Mouse (Mus musculus) heart, embryonic 15.5 days (tissue): ENCODE measurements around the gene Ppil1. TPM values are rescaled to one million over a fixed set of nuclear protein-coding genes. Genes with fewer than 3 reads are reported as not detected.

Experiments used
- ATAC-seq: fragments of 200-750 bp; cut with Nextera tagmentation; replicated peaks from 2 replicates; pipeline ENCODE4 v1.8.0; 2017; ENCODE audit warnings: low read depth, moderate TSS enrichment; ENCODE audit not compliant: insufficient number of reproducible peaks, insufficient read depth, low FRiP score
- H3K27ac ChIP-seq: fragments of 300-500 bp; sonication (generic); 2 replicates; pipeline ENCODE4 v1.5.1; 2015; ENCODE audit warnings: mild to moderate bottlenecking, inconsistent platforms
- H3K27me3 ChIP-seq: fragments of 300-500 bp; sonication (generic); 2 replicates; pipeline ENCODE4 v1.6.1; 2015; ENCODE audit warnings: inconsistent platforms
- H3K36me3 ChIP-seq: fragments of 300-500 bp; sonication (generic); 2 replicates; pipeline ENCODE4 v1.6.1; 2015; ENCODE audit warnings: mild to moderate bottlenecking, inconsistent platforms
- H3K4me1 ChIP-seq: fragments of 300-500 bp; sonication (generic); replicated peaks from 2 replicates; pipeline ENCODE4 v1.6.1; 2015; ENCODE audit warnings: inconsistent platforms
- H3K4me2 ChIP-seq: fragments of 300-500 bp; sonication (generic); 2 replicates; pipeline ENCODE4 v1.6.1; 2015; ENCODE audit warnings: inconsistent platforms, mild to moderate bottlenecking, moderate library complexity
- H3K4me3 ChIP-seq: fragments of 300-500 bp; sonication (generic); 2 replicates; pipeline ENCODE4 v1.5.1; 2015; ENCODE audit warnings: mild to moderate bottlenecking, inconsistent platforms
- H3K9ac ChIP-seq: fragments of 300-500 bp; sonication (generic); 2 replicates; pipeline ENCODE4 v1.6.1; 2015; ENCODE audit warnings: mild to moderate bottlenecking, inconsistent platforms
- H3K9me3 ChIP-seq: fragments of 300-500 bp; sonication (generic); replicated peaks from 2 replicates; pipeline ENCODE4 v1.6.1; 2016; ENCODE audit warnings: inconsistent platforms
- WGBS: fragments of 180-500 bp; shearing (Covaris S2); methylation state at CpG from one replicate; pipeline ENCODE4 v1.1.7; 2015; ENCODE audit warnings: mixed read lengths; 5-methylcytosine and 5-hydroxymethylcytosine counted together
- polyA plus RNA-seq: library from polyadenylated mRNA; unstranded; fragments of >200 nt; fragmentation: Nextera tagmentation; extraction: Ambion mirVana; gene quantifications from 2 replicates; pipeline ENCODE4 v1.2.1, GENCODE M21; 2015

Gene Ppil1
- polyA plus RNA-seq, 1 experiment from 2014 or later: 86.8 TPM

DNA sequence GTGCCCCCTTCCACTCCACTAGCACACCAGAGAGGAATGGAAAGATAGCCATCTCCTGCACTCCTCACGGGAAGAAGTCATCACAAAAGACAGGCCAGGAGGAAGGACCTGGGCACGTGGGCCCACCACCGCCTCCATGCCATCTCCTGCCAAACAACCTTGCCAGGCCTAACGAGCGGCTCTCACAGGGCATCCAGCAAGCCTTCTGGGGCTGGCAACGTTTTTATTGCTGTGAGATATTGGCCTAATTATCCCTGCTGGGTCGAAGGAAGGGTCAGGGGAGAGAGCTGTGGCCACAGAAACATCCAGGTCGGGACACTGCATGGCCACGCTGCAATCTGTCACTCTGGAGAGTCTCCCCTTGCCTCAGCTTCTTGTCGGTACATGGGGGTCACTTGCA is 32.9 kb downstream of the Ppil1 start:
- Histone ChIP-seq H3K9me3 (no peaks in the 10 kb centered on the region), H3K27me3 (peaks cover 28% of the 10 kb centered on the region), H3K27ac (no peak overlapping the region), H3K4me2 (no peak overlapping the region), H3K9ac (no peak overlapping the region), H3K36me3 (no peaks in the 10 kb centered on the region), H3K4me3 (no peak overlapping the region), H3K4me1 (no peaks in the 10 kb centered on the region)
- WGBS: 75% methylated on average over 10 of the region's 10 CpGs
- ATAC-seq: no peak

DNA sequence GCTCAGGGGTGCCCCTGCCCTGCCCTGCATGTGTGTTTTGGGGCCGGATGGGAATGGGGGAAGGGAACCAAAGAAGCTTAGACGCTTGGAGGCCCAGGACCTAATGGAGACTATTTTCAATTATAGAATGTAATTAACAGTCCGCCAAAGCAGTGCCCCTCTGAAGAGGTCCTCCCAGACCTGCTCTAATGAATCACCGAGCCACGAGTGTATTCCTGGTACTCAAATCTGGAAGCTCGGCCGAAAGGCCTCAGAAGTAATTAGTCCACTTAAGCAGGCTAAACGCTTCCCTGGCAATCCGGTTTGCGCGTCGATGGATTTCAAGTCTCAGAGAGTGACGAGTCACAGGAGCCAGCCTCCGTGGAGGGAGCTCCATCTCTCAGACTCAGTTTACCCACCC is 43.4 kb downstream of the Ppil1 start:
- Histone ChIP-seq H3K27me3 (peaks cover 3% of the 10 kb centered on the region; the same call in 1 of the 2 replicates), H3K4me2 (no peak overlapping the region), H3K9me3 (no peaks in the 10 kb centered on the region), H3K9ac (no peak overlapping the region), H3K4me3 (no peak overlapping the region), H3K36me3 (no peaks in the 10 kb centered on the region), H3K4me1 (no peaks in the 10 kb centered on the region), H3K27ac (no peak overlapping the region)
- WGBS: 72% methylated on average over 14 of the region's 14 CpGs
- ATAC-seq: no peak

DNA sequence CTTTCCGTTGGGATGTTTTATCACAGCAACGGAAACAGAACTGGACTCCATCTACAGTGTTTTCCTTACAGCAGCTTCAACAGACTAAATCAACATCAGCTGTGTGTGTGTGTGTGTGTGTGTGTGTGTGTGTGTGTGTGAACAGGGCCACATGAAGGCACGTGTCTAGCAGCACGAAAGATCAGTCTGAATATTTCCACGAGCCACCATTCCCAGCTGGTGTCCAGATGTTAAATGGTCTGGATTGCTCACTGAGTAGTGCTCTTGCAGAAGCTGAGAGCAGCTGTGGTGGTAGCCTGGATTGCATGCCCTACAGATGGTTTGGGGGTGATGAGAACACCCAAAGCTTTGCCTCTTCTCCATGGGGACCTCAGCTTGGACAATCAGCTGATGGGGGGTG is 46.0 kb downstream of the Ppil1 start:
- no peaks in the 10 kb centered on the region for H3K36me3 ChIP-seq
- H3K9ac ChIP-seq: no peak overlapping the region
- 68% methylated on average over 5 of the region's 5 CpGs for WGBS
- no peaks in the 10 kb centered on the region for H3K9me3 ChIP-seq
- H3K4me3 ChIP-seq: no peak overlapping the region
- 0 out of 2 replicates have a peak, but pooled peaks cover 3% of the 10 kb centered on the region for H3K4me1 ChIP-seq
- no peak overlapping the region for H3K27ac ChIP-seq
- H3K4me2 ChIP-seq: no peak overlapping the region
- ATAC-seq: no peak
- H3K27me3 ChIP-seq: peaks cover 11% of the 10 kb centered on the region; the same call in 1 of the 2 replicates

DNA sequence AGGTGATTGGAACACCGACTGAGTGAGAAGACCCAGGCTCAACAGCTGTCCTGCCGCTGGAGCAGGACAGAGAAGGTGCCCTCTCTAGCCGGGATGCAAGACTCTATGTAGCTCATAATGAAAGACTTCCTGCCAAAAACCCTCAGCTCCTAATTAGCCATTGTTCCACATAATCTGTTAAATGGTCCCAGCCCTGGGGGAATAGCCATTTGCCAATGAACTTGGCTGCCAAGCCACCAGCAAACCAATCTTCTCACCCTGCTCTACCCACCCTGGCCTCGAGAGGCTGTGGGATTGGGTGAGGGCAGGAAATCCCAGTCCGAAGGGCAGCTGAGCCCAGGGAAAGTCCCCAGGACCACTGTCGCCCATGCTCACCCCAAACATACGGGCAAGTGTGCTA is 47.9 kb downstream of the Ppil1 start:
- no peak for ATAC-seq
- WGBS: 67% methylated on average over 7 of the region's 7 CpGs
- H3K4me3 ChIP-seq: no peak overlapping the region
- H3K27me3 ChIP-seq: peaks cover 11% of the 10 kb centered on the region; the same call in 1 of the 2 replicates
- no peaks in the 10 kb centered on the region for H3K9me3 ChIP-seq
- no peak overlapping the region for H3K27ac ChIP-seq
- H3K9ac ChIP-seq: no peak overlapping the region
- H3K4me2 ChIP-seq: no peak overlapping the region
- no peaks in the 10 kb centered on the region for H3K36me3 ChIP-seq
- H3K4me1 ChIP-seq: peaks cover 8% of the 10 kb centered on the region

DNA sequence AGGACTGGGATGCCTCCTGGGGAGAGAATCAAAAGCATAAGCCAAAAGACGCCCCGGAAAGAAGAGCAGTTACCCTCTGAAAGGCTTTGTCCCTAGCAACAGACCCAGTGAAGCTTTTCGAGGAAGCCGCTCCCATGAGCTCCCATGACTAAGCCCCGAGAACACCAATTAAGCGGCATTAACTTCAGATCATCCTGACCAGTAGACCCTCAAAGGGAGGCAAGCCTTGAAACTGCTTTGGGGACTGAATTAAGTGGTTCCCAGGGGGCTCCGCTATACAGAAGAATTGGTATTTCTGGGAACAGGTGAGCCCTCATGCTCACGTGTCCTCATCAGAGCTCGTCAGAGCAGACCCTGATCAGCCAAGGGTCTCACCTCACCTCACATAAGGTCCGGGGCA is 49.3 kb downstream of the Ppil1 start:
- no peak overlapping the region for H3K27ac ChIP-seq
- no peak for ATAC-seq
- peaks cover 11% of the 10 kb centered on the region; the same call in 1 of the 2 replicates for H3K27me3 ChIP-seq
- 73% methylated on average over 10 of the region's 10 CpGs for WGBS
- no peaks in the 10 kb centered on the region for H3K36me3 ChIP-seq
- no peak overlapping the region for H3K4me3 ChIP-seq
- H3K9me3 ChIP-seq: no peaks in the 10 kb centered on the region
- H3K9ac ChIP-seq: no peak overlapping the region
- H3K4me1 ChIP-seq: peaks cover 10% of the 10 kb centered on the region
- no peak overlapping the region for H3K4me2 ChIP-seq

DNA sequence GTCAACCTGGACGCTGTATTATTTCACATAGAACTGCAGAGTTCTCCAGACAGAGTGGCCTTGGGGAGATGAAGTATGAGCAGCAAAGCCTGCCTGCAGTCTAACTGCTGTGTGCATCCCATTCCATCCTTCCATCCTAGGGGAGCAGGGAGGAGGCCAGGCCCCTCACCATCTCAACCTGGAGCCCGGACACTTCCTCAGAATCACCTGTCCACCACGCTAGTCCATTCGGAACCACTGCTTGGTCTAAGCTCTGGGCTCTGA is 49.9 kb downstream of the Ppil1 start:
- Histone ChIP-seq H3K27ac (no peak overlapping the region), H3K9ac (no peak overlapping the region), H3K4me1 (peaks cover 10% of the 10 kb centered on the region), H3K9me3 (no peaks in the 10 kb centered on the region), H3K4me3 (no peak overlapping the region), H3K4me2 (no peak overlapping the region), H3K27me3 (peaks cover 11% of the 10 kb centered on the region; the same call in 1 of the 2 replicates), H3K36me3 (no peaks in the 10 kb centered on the region)
- no peak for ATAC-seq
- 80% methylated on average over 4 of the region's 4 CpGs for WGBS

DNA sequence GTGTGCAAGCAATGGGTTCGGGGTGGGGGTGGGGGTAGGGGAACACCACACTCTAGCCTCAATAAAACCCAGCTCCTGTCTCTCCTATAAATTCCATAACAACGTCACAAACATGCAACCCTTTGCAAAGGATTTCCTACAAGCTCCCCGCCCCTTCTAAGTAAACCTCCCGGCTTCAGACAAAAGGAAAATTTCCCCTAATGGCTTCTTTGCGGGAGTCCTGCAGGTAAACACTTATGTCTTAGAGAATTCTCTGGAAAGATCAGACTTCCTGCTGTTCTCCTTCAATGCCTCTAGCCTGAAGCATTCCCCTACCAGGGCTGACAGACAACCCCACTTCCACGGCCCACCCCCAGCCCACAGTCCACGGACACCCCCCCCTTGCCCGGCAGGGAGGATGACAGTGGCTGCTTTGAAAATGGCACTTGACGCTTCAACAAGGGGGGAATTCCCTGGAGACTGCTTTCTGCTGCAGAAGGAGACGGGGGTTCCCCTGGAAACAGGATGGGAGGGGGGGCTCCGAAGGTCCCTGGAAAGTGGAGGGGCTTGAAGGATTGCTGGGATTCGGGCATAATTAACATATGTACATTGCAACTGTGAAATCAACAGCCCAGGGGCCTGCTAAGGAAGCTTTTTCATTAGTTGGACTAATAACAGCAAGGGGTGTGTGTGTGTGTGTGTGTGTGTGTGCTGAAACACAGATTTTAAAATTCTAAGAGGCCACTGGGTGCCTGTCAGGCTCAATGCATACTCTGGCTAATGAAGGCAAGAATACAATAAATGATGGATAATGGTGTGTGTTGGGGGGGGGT is 50.4 kb downstream of the Ppil1 start:
- ATAC-seq: no peak
- 36% methylated on average over 12 of the region's 12 CpGs for WGBS
- H3K4me2 ChIP-seq: no peak overlapping the region
- H3K9ac ChIP-seq: no peak overlapping the region
- H3K36me3 ChIP-seq: no peaks in the 10 kb centered on the region
- peaks cover 11% of the 10 kb centered on the region; the same call in 1 of the 2 replicates for H3K27me3 ChIP-seq
- H3K4me1 ChIP-seq: peaks cover 10% of the 10 kb centered on the region
- H3K4me3 ChIP-seq: no peak overlapping the region
- H3K27ac ChIP-seq: no peak overlapping the region
- no peaks in the 10 kb centered on the region for H3K9me3 ChIP-seq

DNA sequence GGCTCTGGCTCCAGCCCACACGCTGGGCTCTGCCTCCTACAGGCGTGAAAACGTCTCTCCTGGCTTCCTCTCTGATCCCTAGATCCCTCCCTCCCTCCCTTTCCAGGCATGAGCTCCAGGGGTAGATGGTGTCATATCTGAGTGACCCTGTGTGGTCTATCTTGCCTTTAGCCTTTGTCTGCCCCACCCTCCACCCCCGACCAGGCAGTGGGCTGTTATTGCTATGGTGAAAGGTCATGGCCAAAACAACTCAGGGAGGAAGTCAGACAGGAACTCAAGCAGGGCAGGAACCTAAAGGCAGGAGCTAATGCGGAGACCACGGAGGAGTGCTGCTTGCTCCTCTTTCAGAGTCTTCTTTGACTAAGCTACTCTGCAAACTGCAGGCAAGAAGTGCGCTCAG is 52.1 kb downstream of the Ppil1 start:
- no peak overlapping the region for H3K9ac ChIP-seq
- H3K4me1 ChIP-seq: peaks cover 10% of the 10 kb centered on the region
- 41% methylated on average over 7 of the region's 7 CpGs for WGBS
- H3K4me2 ChIP-seq: peak overlapping the region; percentile 36; the same call in 1 of the 2 replicates
- H3K9me3 ChIP-seq: no peaks in the 10 kb centered on the region
- ATAC-seq: no peak
- no peak overlapping the region for H3K27ac ChIP-seq
- no peak overlapping the region for H3K4me3 ChIP-seq
- H3K36me3 ChIP-seq: no peaks in the 10 kb centered on the region
- H3K27me3 ChIP-seq: peaks cover 10% of the 10 kb centered on the region; the same call in 1 of the 2 replicates

DNA sequence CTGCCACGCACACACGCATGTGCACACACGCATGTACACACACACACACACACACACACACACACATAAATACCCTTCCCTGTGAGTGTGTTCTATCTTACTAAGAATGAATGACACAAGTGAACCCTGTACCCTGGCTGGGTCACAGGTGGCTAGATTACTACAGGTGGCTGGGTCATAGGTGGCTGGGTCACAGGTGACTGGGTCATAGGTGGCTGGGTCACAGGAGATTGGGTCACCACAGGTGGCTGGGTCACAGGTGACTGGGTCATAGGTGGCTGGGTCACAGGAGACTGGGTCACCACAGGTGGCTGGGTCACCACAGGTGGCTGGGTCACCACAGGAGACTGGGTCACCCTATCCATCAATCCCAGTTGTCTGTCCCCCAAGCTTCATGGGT is 53.9 kb downstream of the Ppil1 start:
- Histone ChIP-seq H3K36me3 (no peaks in the 10 kb centered on the region), H3K27ac (no peak overlapping the region), H3K4me1 (peaks cover 20% of the 10 kb centered on the region), H3K4me3 (no peak overlapping the region), H3K4me2 (no peak overlapping the region), H3K9me3 (no peaks in the 10 kb centered on the region), H3K27me3 (peaks cover 3% of the 10 kb centered on the region; the same call in 1 of the 2 replicates), H3K9ac (no peak overlapping the region)
- 92% methylated on average over 3 of the region's 3 CpGs for WGBS
- no peak for ATAC-seq

DNA sequence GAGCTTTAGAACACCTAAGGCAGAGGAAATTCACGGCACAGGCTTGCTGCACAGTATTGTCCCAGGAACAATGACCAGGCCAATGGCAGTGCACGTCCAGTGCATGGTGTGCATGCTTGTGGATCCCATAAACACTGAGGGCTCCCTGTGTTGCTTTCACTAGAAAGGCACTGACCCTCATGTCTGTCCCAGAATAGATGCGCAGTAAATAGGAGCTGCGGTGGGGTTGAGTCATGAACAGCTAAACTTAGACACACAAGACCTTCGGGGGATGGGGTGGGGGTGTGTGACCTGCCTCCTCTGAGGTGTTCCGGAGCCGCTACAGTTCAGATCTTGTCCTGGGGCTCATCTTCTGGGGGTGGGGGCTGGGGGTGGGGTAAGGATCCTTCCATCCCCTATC is 57.9 kb downstream of the Ppil1 start:
- Histone ChIP-seq H3K9me3 (no peaks in the 10 kb centered on the region), H3K4me1 (peaks cover 12% of the 10 kb centered on the region), H3K9ac (no peak overlapping the region), H3K4me2 (0 out of 2 replicates have a peak overlapping the region, but pooled peaks have one; percentile 15), H3K4me3 (no peak overlapping the region), H3K27ac (peak overlapping the region; percentile 51), H3K27me3 (no peaks in the 10 kb centered on the region), H3K36me3 (no peaks in the 10 kb centered on the region)
- 37% methylated on average over 7 of the region's 7 CpGs for WGBS
- peak; percentile 64; the same call in 1 of the 2 replicates for ATAC-seq

DNA sequence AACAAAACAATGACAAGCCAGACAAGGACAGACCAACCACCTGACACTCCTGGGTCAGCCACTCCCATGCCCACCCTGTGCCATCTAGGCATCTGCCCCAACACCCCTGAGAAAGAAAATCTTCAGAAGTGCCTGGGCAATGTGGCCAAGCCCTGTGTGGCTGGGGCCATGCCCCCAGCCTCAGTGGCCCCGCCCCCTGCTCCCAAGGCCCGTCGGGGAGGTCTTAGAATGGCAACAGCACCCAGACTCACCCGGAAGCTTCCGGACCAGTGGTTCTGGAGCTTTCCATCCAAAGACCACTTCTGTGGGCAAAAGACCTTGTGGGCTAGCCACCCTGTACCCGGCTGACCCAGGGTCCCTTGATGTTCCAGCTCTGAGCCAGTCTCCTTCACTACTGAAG is 61.4 kb downstream of the Ppil1 start:
- Histone ChIP-seq H3K9ac (no peak overlapping the region), H3K9me3 (no peaks in the 10 kb centered on the region), H3K36me3 (no peaks in the 10 kb centered on the region), H3K4me1 (peaks cover 14% of the 10 kb centered on the region), H3K27me3 (no peaks in the 10 kb centered on the region), H3K27ac (no peak overlapping the region), H3K4me3 (no peak overlapping the region), H3K4me2 (no peak overlapping the region)
- WGBS: 87% methylated on average over 6 of the region's 6 CpGs
- no peak for ATAC-seq
